Mouse (Mus musculus) testis, adult 2 months (tissue): Measurements from ENCODE around the gene 1700024P04Rik. TPM values are rescaled to one million over a fixed set of nuclear protein-coding genes. Genes with fewer than 3 reads are reported as not detected.
"Not testable (repeated sequence)": the region's sequence is repeated elsewhere in the genome, so short reads cannot be mapped to it uniquely, and the experiment has no call there.

Experiments
- H3K27ac ChIP-seq: fragments of 200-500 bp; 2 replicates; pipeline ENCODE4 v1.5.1; 2012; ENCODE audit warnings: low read depth, low read length; ENCODE audit not compliant: control insufficient read depth, insufficient read depth
- H3K27me3 ChIP-seq: fragments of 200-500 bp; 2 replicates; pipeline ENCODE4 v1.6.1; 2012; ENCODE audit warnings: mild to moderate bottlenecking, low read length, moderate library complexity; ENCODE audit not compliant: control insufficient read depth, insufficient read depth
- H3K36me3 ChIP-seq: fragments of 200-500 bp; 2 replicates; pipeline ENCODE4 v1.6.1; 2012; ENCODE audit warnings: mild to moderate bottlenecking, low read length; ENCODE audit not compliant: control insufficient read depth, insufficient read depth
- H3K4me1 ChIP-seq: fragments of 200-500 bp; 2 replicates; pipeline ENCODE4 v1.6.1; 2012; ENCODE audit warnings: low read length; ENCODE audit not compliant: control insufficient read depth, insufficient read depth
- H3K4me3 ChIP-seq: fragments of 200-500 bp; 2 replicates; pipeline ENCODE4 v1.5.1; 2012; ENCODE audit warnings: low read depth, mild to moderate bottlenecking, low read length, moderate library complexity, mixed read lengths; ENCODE audit not compliant: control insufficient read depth
- CTCF ChIP-seq: fragments of 200-500 bp; IDR thresholded peaks from 2 replicates; pipeline ENCODE4 v1.5.1; 2012; ENCODE audit warnings: low read depth, mild to moderate bottlenecking, inconsistent platforms, low read length, moderate library complexity; ENCODE audit not compliant: control insufficient read depth, insufficient read depth, insufficient replicate concordance
- POLR2A ChIP-seq: fragments of 200-500 bp; IDR thresholded peaks from 2 replicates; pipeline ENCODE4 v1.6.1; 2012; ENCODE audit warnings: low read depth, mild to moderate bottlenecking, inconsistent platforms, low read length, moderate library complexity; ENCODE audit not compliant: control insufficient read depth
- polyA plus RNA-seq: library from polyadenylated mRNA; depleted of rRNA; stranded (reverse); fragments of >200 nt; gene quantifications from 2 replicates; pipeline ENCODE4 v1.2.3, GENCODE M21; 2012

The 1700024P04Rik gene
- polyA plus RNA-seq, 1 experiment = 657 TPM

DNA sequence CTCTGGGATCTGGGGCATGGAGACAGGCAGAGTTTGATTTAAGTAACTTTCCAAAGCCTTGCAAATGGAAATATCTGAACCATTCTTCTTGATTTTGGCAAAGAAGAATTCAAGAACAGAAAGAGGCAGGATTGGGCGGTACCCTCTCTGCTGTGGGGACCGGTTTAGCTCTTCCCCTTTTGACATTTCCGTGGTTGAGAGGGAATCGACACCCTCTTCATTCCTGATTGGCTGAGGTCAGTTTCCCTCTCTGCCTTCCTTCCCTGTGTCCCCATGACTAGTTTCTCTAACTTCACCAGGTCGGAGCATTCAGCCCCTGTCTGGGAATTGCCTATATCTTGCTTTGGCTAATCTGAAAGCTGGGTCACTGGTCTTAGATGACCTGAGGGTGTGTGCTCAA lies 12.7 kb upstream of the 1700024P04Rik start:
- no peaks in the 10 kb centered on the region for H3K27me3 ChIP-seq
- no peak overlapping the region for H3K4me3 ChIP-seq
- no peak for TF ChIP-seq CTCF
- TF ChIP-seq POLR2A = no peak
- H3K27ac ChIP-seq = no peak overlapping the region
- no peaks in the 10 kb centered on the region for H3K4me1 ChIP-seq
- no peaks in the 10 kb centered on the region for H3K36me3 ChIP-seq

DNA sequence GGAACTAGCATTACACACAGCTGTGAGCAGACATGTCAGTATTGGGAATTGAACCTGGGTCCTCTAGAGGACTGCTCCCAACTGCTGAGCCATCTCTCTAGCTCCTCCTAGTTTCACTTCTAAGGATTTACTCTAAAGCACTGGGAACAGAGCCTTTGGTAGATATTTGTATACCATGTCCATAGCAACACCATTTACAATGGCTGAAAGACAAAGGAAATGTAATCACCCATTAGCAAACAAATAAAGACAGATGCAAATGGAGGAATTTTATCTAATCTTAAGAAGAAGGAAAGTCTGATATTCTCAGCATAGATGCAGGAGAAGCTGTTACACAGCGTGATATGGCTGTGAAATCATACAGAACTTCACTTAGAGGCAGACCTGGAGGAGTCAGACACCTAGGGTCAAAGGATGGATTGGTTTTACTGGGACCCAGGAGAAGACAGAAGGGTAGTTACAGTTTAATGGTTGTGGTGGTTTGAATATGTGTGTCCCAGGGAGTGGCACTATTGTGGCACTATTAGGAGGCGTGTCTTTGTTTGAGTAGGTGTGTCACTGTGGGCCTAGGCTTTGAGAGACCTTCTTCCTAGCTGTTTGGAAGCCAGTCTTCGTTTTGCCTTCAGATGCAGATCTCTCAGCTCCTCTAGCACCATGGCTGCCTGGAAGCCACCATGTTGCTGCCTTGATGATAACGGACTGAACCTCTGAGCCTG lies 7.1 kb downstream of the 1700024P04Rik start:
- Histone ChIP-seq H3K27me3 (no peaks in the 10 kb centered on the region), H3K4me1 (no peaks in the 10 kb centered on the region; the same call in 1 of the 2 replicates), H3K36me3 (no peaks in the 10 kb centered on the region), H3K4me3 (no peak overlapping the region), H3K27ac (no peak overlapping the region)
- TF ChIP-seq POLR2A = no peak
- TF ChIP-seq CTCF = no peak

DNA sequence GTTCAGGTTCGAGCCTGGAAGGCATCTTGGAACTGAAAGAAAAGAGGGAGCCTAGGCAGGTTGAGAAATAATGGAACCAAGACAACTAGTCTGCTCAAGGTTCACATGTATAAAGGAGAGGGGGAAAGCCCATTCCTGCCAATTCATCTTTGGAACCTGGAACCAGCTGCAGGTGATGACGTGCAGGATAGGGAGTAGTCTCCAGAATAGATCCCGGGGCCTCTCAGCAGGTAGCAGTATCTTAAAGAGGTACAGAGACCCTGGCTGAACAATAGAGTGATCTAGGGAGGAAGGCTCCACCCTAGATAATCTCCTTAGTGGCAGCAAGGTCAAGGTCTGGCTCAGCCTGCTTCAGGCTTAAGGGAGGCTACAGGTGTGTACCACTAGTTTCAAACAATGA lies 8.3 kb downstream of the 1700024P04Rik start:
- H3K4me1 ChIP-seq, H3K4me3 ChIP-seq, H3K36me3 ChIP-seq, H3K27me3 ChIP-seq, H3K27ac ChIP-seq: not testable (repeated sequence)

DNA sequence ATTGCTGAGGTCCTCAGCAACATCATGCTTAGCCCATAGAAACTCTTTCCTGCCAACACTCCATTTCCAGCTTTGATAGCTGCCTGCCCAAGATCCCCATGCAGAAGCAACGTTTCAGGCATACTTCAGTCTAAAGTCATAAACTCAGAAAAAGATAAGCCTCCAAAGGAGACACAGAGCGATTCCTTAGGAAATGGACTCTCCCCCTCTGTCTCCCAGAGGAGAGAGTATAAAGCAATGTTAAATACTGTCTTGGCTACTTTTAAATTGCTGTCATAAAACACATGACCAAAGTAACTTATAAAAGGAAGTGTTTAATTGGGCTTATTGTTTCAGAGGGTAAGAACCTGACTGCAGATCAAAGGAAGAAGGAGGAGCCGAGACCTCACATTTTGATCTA lies 12.3 kb downstream of the 1700024P04Rik start:
- no peak for TF ChIP-seq POLR2A
- no peak for TF ChIP-seq CTCF
- H3K27ac ChIP-seq = no peak overlapping the region
- H3K36me3 ChIP-seq = no peaks in the 10 kb centered on the region
- H3K27me3 ChIP-seq = no peaks in the 10 kb centered on the region
- no peak overlapping the region for H3K4me3 ChIP-seq
- no peaks in the 10 kb centered on the region; the same call in 1 of the 2 replicates for H3K4me1 ChIP-seq

DNA sequence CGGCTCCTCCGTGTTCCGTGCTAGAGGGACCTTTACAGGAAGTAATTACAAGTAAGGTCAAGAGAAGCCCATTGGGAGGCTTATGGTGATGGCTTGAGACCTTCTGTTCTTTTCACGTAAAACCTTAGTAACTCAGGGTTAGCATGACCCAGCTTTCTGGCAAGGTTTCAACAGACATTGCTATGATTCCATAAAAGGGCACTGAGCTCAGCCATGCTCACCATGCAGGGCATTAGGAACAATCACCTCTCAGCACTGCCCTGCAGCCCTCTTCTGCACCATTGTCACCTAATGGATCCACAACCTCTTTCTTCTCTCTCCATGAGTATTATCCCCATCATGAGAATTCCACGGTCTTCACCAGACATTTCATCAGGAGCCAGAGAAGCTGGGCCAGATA lies 12.7 kb downstream of the 1700024P04Rik start:
- Histone ChIP-seq H3K4me3 (no peak overlapping the region), H3K27ac (no peak overlapping the region), H3K27me3 (no peaks in the 10 kb centered on the region), H3K36me3 (no peaks in the 10 kb centered on the region), H3K4me1 (no peaks in the 10 kb centered on the region; the same call in 1 of the 2 replicates)
- TF ChIP-seq CTCF = no peak
- no peak for TF ChIP-seq POLR2A

DNA sequence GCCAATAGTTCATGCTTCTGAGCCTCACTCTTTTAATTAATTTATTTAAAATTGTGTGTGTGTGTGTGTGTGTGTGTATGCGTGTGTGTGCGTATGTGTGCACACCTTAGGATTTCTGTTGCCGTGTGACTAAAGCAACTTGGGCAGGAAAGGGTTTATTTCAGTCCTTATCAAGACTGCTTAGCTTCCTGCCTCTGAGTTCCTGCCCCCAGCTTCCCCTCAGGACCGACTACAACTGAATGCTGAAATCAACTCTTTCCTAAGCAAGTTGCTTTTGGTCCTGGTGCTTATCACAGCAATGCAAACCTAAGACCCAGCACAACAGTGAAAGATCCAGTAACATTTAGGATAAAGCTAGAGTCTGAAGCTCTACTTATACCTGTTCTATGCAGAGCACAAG lies 15.8 kb downstream of the 1700024P04Rik start:
- Histone ChIP-seq H3K36me3 (no peaks in the 10 kb centered on the region), H3K4me1 (no peaks in the 10 kb centered on the region; the same call in 1 of the 2 replicates), H3K4me3 (no peak overlapping the region), H3K27me3 (no peaks in the 10 kb centered on the region), H3K27ac (no peak overlapping the region)
- TF ChIP-seq CTCF = no peak
- TF ChIP-seq POLR2A = no peak

DNA sequence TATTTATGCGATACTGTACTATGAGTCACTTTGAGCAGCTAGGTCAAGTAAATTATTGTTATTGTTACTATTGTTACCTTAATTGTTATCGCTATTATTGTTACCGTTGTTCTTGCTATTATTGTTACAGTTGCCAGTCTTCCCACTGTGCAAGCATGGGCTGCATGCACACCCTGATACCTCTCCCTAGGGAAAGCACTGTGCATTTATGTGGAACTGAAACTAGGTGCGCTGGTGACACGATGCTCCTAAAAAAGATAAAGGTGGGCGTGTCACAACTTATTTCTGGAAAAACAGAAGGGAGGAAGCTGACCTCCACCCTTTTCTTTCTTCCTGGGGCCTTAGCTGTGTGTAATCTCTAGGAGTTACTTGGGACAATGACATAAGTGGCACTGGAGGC lies 16.4 kb downstream of the 1700024P04Rik start:
- H3K36me3 ChIP-seq = no peaks in the 10 kb centered on the region
- no peak overlapping the region for H3K4me3 ChIP-seq
- TF ChIP-seq CTCF (no peak), POLR2A (no peak)
- no peaks in the 10 kb centered on the region for H3K27me3 ChIP-seq
- no peaks in the 10 kb centered on the region for H3K4me1 ChIP-seq
- H3K27ac ChIP-seq = no peak overlapping the region

DNA sequence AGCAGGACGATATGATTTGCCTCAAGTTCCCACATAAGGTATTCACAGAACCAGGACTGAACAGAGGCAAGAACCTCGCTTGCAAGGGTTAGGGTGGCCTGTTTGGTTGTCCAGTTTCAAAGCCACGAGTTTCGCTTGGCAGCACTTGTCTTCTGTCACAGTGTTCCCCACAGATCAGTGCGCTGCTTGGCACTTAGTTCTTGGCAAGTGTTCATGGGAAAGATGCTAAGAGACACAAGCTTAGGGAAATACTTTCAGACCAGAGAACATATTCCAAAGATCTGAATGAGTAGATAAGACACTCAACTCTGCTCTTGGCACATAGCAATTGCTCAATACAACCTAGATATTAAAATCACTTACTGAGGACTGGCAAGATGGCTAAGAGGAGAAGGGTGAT lies 17.8 kb downstream of the 1700024P04Rik start:
- TF ChIP-seq POLR2A = no peak
- TF ChIP-seq CTCF = no peak
- H3K4me3 ChIP-seq = no peak overlapping the region
- H3K36me3 ChIP-seq = no peaks in the 10 kb centered on the region
- H3K27me3 ChIP-seq = no peaks in the 10 kb centered on the region
- H3K27ac ChIP-seq = no peak overlapping the region
- H3K4me1 ChIP-seq = no peaks in the 10 kb centered on the region
